Mouse (Mus musculus) embryonic facial prominence, embryonic 13.5 days (tissue): Measurements from ENCODE around the gene Vmn2r56. TPM values are rescaled to one million over a fixed set of nuclear protein-coding genes. Genes with fewer than 3 reads are reported as not detected.

ENCODE experiments used
- polyA plus RNA-seq: library from polyadenylated mRNA; unstranded; fragments of >200 nt; fragmentation: Nextera tagmentation; extraction: Ambion mirVana; gene quantifications from 2 replicates; pipeline ENCODE4 v1.2.1, GENCODE M21; 2015

Gene Vmn2r56
- polyA plus RNA-seq, 1 experiment from 2014 or later = not detected

Other genes with a start within 250 kb of the Vmn2r56 start
- not detected in 2 replicates for gene 2900092C05Rik, start 222.5 kb downstream of the Vmn2r56 start, polyA plus RNA-seq
- 0.01 TPM in 1 of 2 replicates, not detected in the other for gene Vmn2r53, start 126.2 kb downstream of the Vmn2r56 start, polyA plus RNA-seq
- gene Vmn2r54, start 94.7 kb downstream of the Vmn2r56 start, polyA plus RNA-seq = not detected in 2 replicates
- not detected in 2 replicates for gene Vmn2r55, start 50.0 kb downstream of the Vmn2r56 start, polyA plus RNA-seq
- gene Zscan18, start 68.6 kb upstream of the Vmn2r56 start, polyA plus RNA-seq = 11.2 and 11.8 TPM in 2 replicates
- gene Zfp329, start 83.9 kb upstream of the Vmn2r56 start, polyA plus RNA-seq = 21.5 and 22.8 TPM in 2 replicates
- 33.9 and 42.5 TPM in 2 replicates for gene Zfp110, start 99.8 kb upstream of the Vmn2r56 start, polyA plus RNA-seq
- 5.5 and 5.9 TPM in 2 replicates for gene Zfp128, start 146.2 kb upstream of the Vmn2r56 start, polyA plus RNA-seq
- gene Zscan22, start 162.8 kb upstream of the Vmn2r56 start, polyA plus RNA-seq = 19.4 and 20.5 TPM in 2 replicates
- 1,116 and 1,158 TPM in 2 replicates for gene Rps5, start 187.3 kb upstream of the Vmn2r56 start, polyA plus RNA-seq
- gene Rnf225, start 192.4 kb upstream of the Vmn2r56 start, polyA plus RNA-seq = 0.66 and 1.1 TPM in 2 replicates
- gene Zfp324, start 230.8 kb upstream of the Vmn2r56 start, polyA plus RNA-seq = 14.2 and 15.2 TPM in 2 replicates
- gene Zfp446, start 242.8 kb upstream of the Vmn2r56 start, polyA plus RNA-seq = 9.4 and 9.8 TPM in 2 replicates